Comparison of ENCODE assay signal across 10 mouse cellular contexts in the genomic region with DNA sequence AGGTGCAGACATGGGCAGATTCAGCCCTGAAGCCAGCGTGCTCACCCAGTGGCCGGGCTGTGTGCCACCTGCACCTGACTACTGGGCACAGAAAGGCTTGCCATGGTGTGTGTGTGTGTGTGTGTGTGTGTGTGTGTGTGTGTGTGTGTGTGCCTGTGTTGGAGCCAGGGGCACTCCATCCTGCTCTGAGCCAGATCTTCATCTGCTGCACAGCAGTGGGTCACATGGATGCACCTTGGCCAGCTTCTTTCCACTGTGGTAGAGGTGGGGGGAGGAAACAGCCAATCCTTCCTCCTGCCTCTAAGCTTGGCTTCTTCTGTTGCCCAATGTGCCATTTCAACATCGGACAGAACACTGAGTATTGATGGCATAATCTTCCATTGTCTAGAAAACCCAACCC.
DNase-seq lines count a peak whose midpoint lies in the region; ATAC-seq lines count a peak whose summit lies in the region.
"Had no signal": no experiment of that assay in that cellular context is flagged by ENCODE, and none has a peak within 500 bp of the region (broad histone marks: within the 10 kb centered on the region; RNA-seq: fewer than 3 reads in every experiment).

No protein-coding gene starts in this region.

- DNase-seq in adrenal gland, postnatal 14 days = peak; percentile 22
- DNase-seq in adrenal gland, postnatal 4 days (ENCODE audit: low spot score in 2 of 2) = no peak
- DNase-seq in left cerebral cortex, postnatal 4 days = peak; percentile 75
- DNase-seq in left cerebral cortex, adult 8-10 months (ENCODE audit: low spot score in 2 of 2) = no peak
- peak; percentile 80 for DNase-seq in brain, adult 2 months (ENCODE audit: low read depth, low spot score)
- DNase-seq in cerebellum, postnatal 25 days = peak; percentile 77 to 84
- DNase-seq: lung, embryonic 14.5 days; thymus, postnatal 25 days had no signal

- no peak for ATAC-seq in monocyte, adult 5-6 weeks (replicated peaks; ENCODE audit: insufficient number of reproducible peaks, low FRiP score, low TSS enrichment, poor library complexity, severe bottlenecking)
- no peak for ATAC-seq in megakaryocyte-erythroid progenitor cell, adult 5-6 weeks (replicated peaks; ENCODE audit: low FRiP score, low TSS enrichment, poor library complexity, severe bottlenecking)

- intact Hi-C loops in left cerebral cortex, postnatal 4 days (cut with DNase I) = no loop called here

Comparison
In these comparisons a context has a peak if more than half of its experiments do, and no peak if none do; other contexts are left out.
1. DNase-seq: peak in adrenal gland, postnatal 14 days (single experiment), left cerebral cortex, postnatal 4 days (single experiment), brain, adult 2 months (single experiment) and cerebellum, postnatal 25 days (2 of 2); none in adrenal gland, postnatal 4 days (0 of 2) and left cerebral cortex, adult 8-10 months (0 of 2).